Mouse (Mus musculus) liver, postnatal 0 days (tissue): ENCODE measurements around the gene Pou2f3. TPM values are rescaled to one million over a fixed set of nuclear protein-coding genes. Genes with fewer than 3 reads are reported as not detected.

Experiments
- ATAC-seq: fragments of 200-750 bp; cut with Nextera tagmentation; 2 replicates; pipeline ENCODE4 v1.8.0; 2017; ENCODE audit warnings: mild to moderate bottlenecking, moderate library complexity
- DNase-seq: peaks from one replicate; pipeline ENCODE4 v3.0.0-alpha.2; 2016
- H3K27ac ChIP-seq: fragments of 300-500 bp; sonication (generic); 2 replicates; pipeline ENCODE4 v1.5.1; 2014; ENCODE audit warnings: antibody characterized with exemption, moderate library complexity, mild to moderate bottlenecking, low read depth
- H3K27me3 ChIP-seq: fragments of 300-500 bp; sonication (generic); 2 replicates; pipeline ENCODE4 v1.6.1; 2014; ENCODE audit warnings: low read length, control low read depth, mixed read lengths; ENCODE audit not compliant: insufficient read depth
- H3K36me3 ChIP-seq: fragments of 300-500 bp; sonication (generic); replicated peaks from 2 replicates; pipeline ENCODE4 v1.6.1; 2014; ENCODE audit warnings: mild to moderate bottlenecking, control low read depth, low read length, moderate library complexity, mixed read lengths; ENCODE audit not compliant: insufficient read depth
- H3K4me1 ChIP-seq: fragments of 300-500 bp; sonication (generic); 2 replicates; pipeline ENCODE4 v1.6.1; 2014; ENCODE audit warnings: antibody characterized with exemption, mild to moderate bottlenecking, control low read depth; ENCODE audit not compliant: insufficient read depth
- H3K4me2 ChIP-seq: fragments of 300-500 bp; sonication (generic); 2 replicates; pipeline ENCODE4 v1.6.1; 2014; ENCODE audit warnings: low read depth, mild to moderate bottlenecking, low read length, moderate library complexity, mixed read lengths
- H3K4me3 ChIP-seq: fragments of 300-500 bp; sonication (generic); 2 replicates; pipeline ENCODE4 v1.5.1; 2014; ENCODE audit warnings: low read depth, low read length
- H3K9ac ChIP-seq: fragments of 300-500 bp; sonication (generic); replicated peaks from 2 replicates; pipeline ENCODE4 v1.6.1; 2014; ENCODE audit warnings: mild to moderate bottlenecking, moderate library complexity
- H3K9me3 ChIP-seq: fragments of 300-500 bp; sonication (generic); 2 replicates; pipeline ENCODE4 v1.6.1; 2016; ENCODE audit warnings: mild to moderate bottlenecking, control low read depth, low read length, mixed read lengths
- CTCF ChIP-seq: sonication (generic); IDR thresholded peaks from 2 replicates; pipeline ENCODE4 v1.5.1; 2016; ENCODE audit warnings: antibody characterized with exemption, low read depth
- EP300 ChIP-seq: IDR thresholded peaks from 2 replicates; pipeline ENCODE4 v1.6.1; 2016; ENCODE audit warnings: antibody characterized with exemption, low read depth, mild to moderate bottlenecking
- WGBS: fragments of 180-500 bp; shearing (Covaris S2); extraction: QIAGEN DNeasy Blood & Tissue Kit; methylation state at CpG from one replicate; pipeline ENCODE4 v1.1.7; 2014; ENCODE audit not compliant: insufficient replicate concordance; 5-methylcytosine and 5-hydroxymethylcytosine counted together
- polyA plus RNA-seq: library from polyadenylated mRNA; unstranded; fragments of >200 nt; fragmentation: Nextera tagmentation; extraction: Ambion mirVana; gene quantifications from 2 replicates; pipeline ENCODE4 v1.2.1, GENCODE M21; 2015

Pou2f3 gene
- polyA plus RNA-seq, 1 experiment from 2014 or later: 0.05 TPM

DNA sequence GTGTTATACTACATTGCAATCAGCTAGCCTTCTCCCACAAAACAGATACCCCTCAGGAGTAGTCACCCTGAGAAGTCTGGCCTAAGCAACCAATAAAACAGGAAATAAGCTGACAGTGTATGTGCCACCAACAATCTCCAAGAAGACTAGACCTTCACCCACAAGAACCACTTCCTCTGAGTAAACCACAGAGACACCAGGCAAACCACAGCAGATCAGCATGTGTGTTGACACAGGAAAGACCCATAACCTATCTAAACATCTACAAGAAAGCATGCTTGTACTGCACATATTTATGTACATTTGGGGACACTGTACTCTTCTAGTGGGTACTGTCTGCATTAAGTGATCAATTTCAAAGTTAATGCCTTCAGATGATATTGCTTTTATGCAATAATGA is 113.8 kb downstream of the Pou2f3 start:
- DNase-seq: no peak
- Histone ChIP-seq H3K9me3 (no peaks in the 10 kb centered on the region), H3K4me2 (no peak overlapping the region), H3K4me3 (no peak overlapping the region), H3K9ac (no peak overlapping the region), H3K4me1 (peaks cover 31% of the 10 kb centered on the region), H3K27me3 (no peaks in the 10 kb centered on the region), H3K36me3 (no peaks in the 10 kb centered on the region), H3K27ac (no peak overlapping the region)
- TF ChIP-seq CTCF (no peak), EP300 (peak; percentile 8; the same call in 1 of the 2 replicates)
- ATAC-seq: no peak

- H3K27me3 ChIP-seq: no peaks in the 10 kb centered on the region
- 80% methylated on average over 4 of the region's 4 CpGs for WGBS
- H3K4me3 ChIP-seq: no peak overlapping the region
- no peaks in the 10 kb centered on the region for H3K36me3 ChIP-seq
- TF ChIP-seq CTCF: no peak
- TF ChIP-seq EP300: no peak
- ATAC-seq (no peak), DNase-seq (no peak)
- peaks cover 26% of the 10 kb centered on the region for H3K4me1 ChIP-seq
- no peak overlapping the region for H3K9ac ChIP-seq
- H3K27ac ChIP-seq: no peak overlapping the region
- no peaks in the 10 kb centered on the region for H3K9me3 ChIP-seq
- H3K4me2 ChIP-seq: no peak overlapping the region
Measured at GRCm38 (mm10) chr9:43094828-43095227, 115.3 kb downstream of the Pou2f3 start.

DNA sequence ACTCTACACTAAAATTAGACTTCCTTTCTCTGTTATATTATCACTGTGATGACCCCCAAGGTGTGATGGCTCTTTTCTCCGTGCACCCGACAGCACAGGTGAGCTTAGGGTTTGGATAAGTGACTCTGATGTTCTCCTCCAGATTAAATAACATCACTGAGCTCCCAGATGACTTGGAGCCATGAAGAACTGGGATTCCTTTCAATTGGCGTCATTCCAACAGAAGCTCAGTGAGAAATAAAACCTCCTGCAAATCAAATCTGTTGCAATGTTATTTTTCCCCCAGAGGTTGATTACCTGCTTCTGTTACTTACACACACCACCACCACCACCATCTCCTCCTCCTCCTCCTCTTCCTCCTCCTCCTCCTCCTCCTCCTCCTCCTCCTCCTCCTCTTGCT is 116.4 kb downstream of the Pou2f3 start:
- no peak overlapping the region for H3K4me3 ChIP-seq
- H3K27me3 ChIP-seq: no peaks in the 10 kb centered on the region
- TF ChIP-seq EP300 (no peak), CTCF (no peak)
- 78% methylated on average over 3 of the region's 3 CpGs for WGBS
- DNase-seq (no peak), ATAC-seq (no peak)
- no peaks in the 10 kb centered on the region for H3K36me3 ChIP-seq
- no peak overlapping the region for H3K27ac ChIP-seq
- peaks cover 26% of the 10 kb centered on the region for H3K4me1 ChIP-seq
- H3K9me3 ChIP-seq: no peaks in the 10 kb centered on the region
- no peak overlapping the region for H3K4me2 ChIP-seq
- H3K9ac ChIP-seq: no peak overlapping the region

- Histone ChIP-seq H3K9me3 (no peaks in the 10 kb centered on the region), H3K4me2 (no peak overlapping the region), H3K27ac (no peak overlapping the region), H3K4me1 (peaks cover 10% of the 10 kb centered on the region; the same call in 1 of the 2 replicates), H3K9ac (no peak overlapping the region), H3K4me3 (no peak overlapping the region), H3K36me3 (0 out of 2 replicates have a peak, but pooled peaks cover 4% of the 10 kb centered on the region), H3K27me3 (no peaks in the 10 kb centered on the region)
- 88% methylated on average over 1 of the region's 1 CpGs for WGBS
- no peak for DNase-seq
- TF ChIP-seq CTCF (no peak), EP300 (no peak)
- no peak for ATAC-seq
Measured at GRCm38 (mm10) chr9:43085686-43086285, 124.4 kb downstream of the Pou2f3 start.

- DNase-seq (no peak), ATAC-seq (no peak)
- H3K9me3 ChIP-seq: no peaks in the 10 kb centered on the region
- no peak overlapping the region for H3K4me2 ChIP-seq
- H3K9ac ChIP-seq: no peak overlapping the region
- H3K36me3 ChIP-seq: 0 out of 2 replicates have a peak, but pooled peaks cover 4% of the 10 kb centered on the region
- no peak for TF ChIP-seq CTCF
- no peak for TF ChIP-seq EP300
- H3K27me3 ChIP-seq: no peaks in the 10 kb centered on the region
- H3K27ac ChIP-seq: no peak overlapping the region
- H3K4me1 ChIP-seq: peaks cover 10% of the 10 kb centered on the region; the same call in 1 of the 2 replicates
- H3K4me3 ChIP-seq: no peak overlapping the region
- WGBS: 76% methylated on average over 7 of the region's 7 CpGs
Measured at GRCm38 (mm10) chr9:43084496-43085362, 125.4 kb downstream of the Pou2f3 start.

DNA sequence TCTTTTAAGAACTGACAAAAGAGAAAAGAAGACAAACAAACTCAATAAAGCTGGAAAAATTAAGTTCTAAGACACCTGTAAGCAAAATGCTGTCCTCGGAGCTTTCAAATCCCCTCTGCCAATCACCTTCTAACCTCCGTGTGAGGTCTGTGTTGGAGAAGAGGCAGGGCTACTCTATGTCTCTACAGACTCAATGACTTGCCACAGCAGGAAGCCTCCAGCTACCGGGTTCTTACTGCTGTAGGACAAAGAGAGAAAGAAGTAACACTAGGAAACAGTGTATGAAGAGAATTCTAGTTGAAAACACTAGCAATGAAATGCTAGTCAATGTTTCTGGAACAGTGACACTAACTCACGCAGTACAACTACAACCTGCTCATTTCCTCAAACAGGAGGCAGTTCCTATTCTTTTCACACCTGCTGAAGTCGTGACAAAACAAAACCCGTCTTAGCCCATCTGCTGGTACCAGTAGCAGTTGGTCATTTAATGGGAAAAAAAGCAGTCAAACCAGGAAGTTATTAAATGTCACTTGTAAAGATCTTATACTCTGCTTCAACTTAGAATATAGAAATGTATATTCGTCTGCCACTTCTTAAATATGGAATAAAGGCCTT is 126.6 kb downstream of the Pou2f3 start:
- DNase-seq: no peak
- no peak for ATAC-seq
- Histone ChIP-seq H3K27ac (no peak overlapping the region), H3K27me3 (no peaks in the 10 kb centered on the region), H3K4me1 (peaks cover 10% of the 10 kb centered on the region; the same call in 1 of the 2 replicates), H3K9me3 (no peaks in the 10 kb centered on the region), H3K4me2 (no peak overlapping the region), H3K4me3 (no peak overlapping the region), H3K9ac (no peak overlapping the region), H3K36me3 (0 out of 2 replicates have a peak, but pooled peaks cover 4% of the 10 kb centered on the region)
- TF ChIP-seq CTCF (no peak), EP300 (no peak)
- WGBS: 59% methylated on average over 7 of the region's 7 CpGs
